Mouse (Mus musculus) heart, embryonic 12.5 days (tissue): ENCODE measurements around the gene Timm8a2. TPM values are rescaled to one million over a fixed set of nuclear protein-coding genes. Genes with fewer than 3 reads are reported as not detected.

Experiments used
- ATAC-seq: fragments of 200-750 bp; cut with Nextera tagmentation; 2 replicates; pipeline ENCODE4 v1.8.0; 2017; ENCODE audit warnings: moderate TSS enrichment, moderate library complexity; ENCODE audit not compliant: insufficient number of reproducible peaks, low FRiP score
- H3K27ac ChIP-seq: fragments of 300-500 bp; sonication (generic); 2 replicates; pipeline ENCODE4 v1.5.1; 2016; ENCODE audit warnings: mild to moderate bottlenecking, moderate library complexity; ENCODE audit not compliant: poor library complexity, severe bottlenecking
- H3K27me3 ChIP-seq: fragments of 300-500 bp; sonication (generic); replicated peaks from 2 replicates; pipeline ENCODE4 v1.6.1; 2016; ENCODE audit warnings: mild to moderate bottlenecking, moderate library complexity
- H3K36me3 ChIP-seq: fragments of 300-500 bp; sonication (generic); 2 replicates; pipeline ENCODE4 v1.6.1; 2016; ENCODE audit warnings: mild to moderate bottlenecking, moderate library complexity
- H3K4me1 ChIP-seq: fragments of 300-500 bp; sonication (generic); replicated peaks from 2 replicates; pipeline ENCODE4 v1.6.1; 2016; ENCODE audit warnings: mild to moderate bottlenecking
- H3K4me2 ChIP-seq: fragments of 300-500 bp; sonication (generic); 2 replicates; pipeline ENCODE4 v1.6.1; 2016; ENCODE audit warnings: mild to moderate bottlenecking, moderate library complexity
- H3K4me3 ChIP-seq: fragments of 300-500 bp; sonication (generic); 2 replicates; pipeline ENCODE4 v1.5.1; 2016; ENCODE audit warnings: mild to moderate bottlenecking
- H3K9ac ChIP-seq: fragments of 300-500 bp; sonication (generic); 2 replicates; pipeline ENCODE4 v1.6.1; 2016; ENCODE audit warnings: mild to moderate bottlenecking, moderate library complexity
- H3K9me3 ChIP-seq: fragments of 300-500 bp; sonication (generic); replicated peaks from 2 replicates; pipeline ENCODE4 v1.6.1; 2016; ENCODE audit warnings: mild to moderate bottlenecking, moderate library complexity
- WGBS: fragments of 180-500 bp; shearing (Covaris S2); methylation state at CpG from one replicate; pipeline ENCODE4 v1.1.7; 2016; 5-methylcytosine and 5-hydroxymethylcytosine counted together
- polyA plus RNA-seq: library from polyadenylated mRNA; unstranded; fragments of >200 nt; fragmentation: Nextera tagmentation; extraction: Ambion mirVana; gene quantifications from 2 replicates; pipeline ENCODE4 v1.2.1, GENCODE M21; 2016

Gene Timm8a2
- polyA plus RNA-seq, result not detected in 2 replicates

DNA sequence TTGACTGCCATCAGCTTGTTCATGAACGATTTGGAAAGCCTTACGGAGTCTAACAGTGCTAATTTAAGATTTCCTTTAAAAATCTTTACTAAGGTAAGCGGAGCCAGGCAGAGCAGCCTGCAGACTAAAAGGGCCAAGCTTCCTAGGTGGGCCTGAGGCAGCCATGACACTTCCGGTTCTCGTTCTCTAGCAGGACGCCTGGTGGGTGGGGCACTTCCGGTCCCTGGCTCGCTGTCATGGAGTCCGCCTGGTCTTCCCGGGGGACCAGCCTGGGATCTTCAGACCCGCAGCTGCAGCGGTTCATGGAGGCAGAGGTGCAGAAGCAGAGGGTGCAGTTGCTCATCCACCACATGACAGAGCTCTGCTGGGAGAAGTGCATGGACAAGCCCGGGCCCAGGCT is at the start of gene Timm8a2:
TSS of gene Timm8a2 (plus strand) at position 224 of the 400 bp plus-strand sequence.
- 88% methylated on average over 13 of the region's 13 CpGs for WGBS
- H3K4me2 ChIP-seq, result no peak within 1 kb of the TSS
- H3K4me1 ChIP-seq, result no peaks in the 10 kb centered on the region
- 0 out of 2 replicates have a peak, but pooled peaks cover 3% of the 10 kb centered on the region for H3K9me3 ChIP-seq
- H3K4me3 ChIP-seq, result no peak within 1 kb of the TSS
- no peaks in the 10 kb centered on the region for H3K27me3 ChIP-seq
- H3K36me3 ChIP-seq, result no peaks in the 10 kb centered on the region
- no peak within 1 kb of the TSS for H3K27ac ChIP-seq
- H3K9ac ChIP-seq, result no peak within 1 kb of the TSS
- no peak for ATAC-seq

DNA sequence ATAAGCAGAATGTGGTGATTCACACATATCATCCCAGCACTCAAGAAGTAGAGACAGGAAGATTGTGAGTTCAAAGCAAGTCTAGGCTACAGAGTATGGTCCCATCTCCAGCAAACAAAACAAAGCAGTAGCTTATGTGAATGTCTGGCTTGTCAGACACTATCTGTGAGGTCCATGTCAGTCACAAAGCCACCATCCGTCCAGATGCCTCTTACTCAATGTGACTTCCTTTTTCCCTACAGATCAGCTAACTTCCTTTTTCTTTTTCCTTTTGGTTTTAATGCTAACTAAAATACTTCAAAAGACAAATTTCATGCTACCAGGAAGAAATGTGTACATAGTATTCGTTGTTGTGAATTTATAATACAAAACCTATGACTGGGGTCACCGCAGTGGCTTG is 49.0 kb upstream of the Timm8a2 start:
- H3K27ac ChIP-seq, result no peak overlapping the region
- H3K27me3 ChIP-seq, result no peaks in the 10 kb centered on the region
- 66% methylated on average over 3 of the region's 3 CpGs for WGBS
- H3K4me1 ChIP-seq, result peaks cover 18% of the 10 kb centered on the region
- ATAC-seq, result no peak
- H3K36me3 ChIP-seq, result no peaks in the 10 kb centered on the region
- H3K9ac ChIP-seq, result no peak overlapping the region
- no peak overlapping the region for H3K4me3 ChIP-seq
- no peak overlapping the region for H3K4me2 ChIP-seq
- no peaks in the 10 kb centered on the region for H3K9me3 ChIP-seq

- no peak for ATAC-seq
- WGBS, result 74% methylated on average over 6 of the region's 6 CpGs
- H3K27ac ChIP-seq, result no peak overlapping the region
Observed at GRCm38 (mm10) chr14:121986028-121986427, 48.4 kb upstream of the Timm8a2 start.

GRCm38 (mm10) chr14:121987287-121987686 is 47.2 kb upstream of the Timm8a2 start:
- H3K4me2 ChIP-seq, result no peak overlapping the region
- H3K4me3 ChIP-seq, result no peak overlapping the region
- no peaks in the 10 kb centered on the region for H3K9me3 ChIP-seq
- H3K27me3 ChIP-seq, result no peaks in the 10 kb centered on the region
- no peak overlapping the region for H3K27ac ChIP-seq
- no peak overlapping the region for H3K9ac ChIP-seq
- 73% methylated on average over 1 of the region's 1 CpGs for WGBS
- H3K4me1 ChIP-seq, result peaks cover 20% of the 10 kb centered on the region
- ATAC-seq, result no peak
- H3K36me3 ChIP-seq, result no peaks in the 10 kb centered on the region

More at GRCm38 (mm10) chr14:121986028-121986427, 48.4 kb upstream of the Timm8a2 start:
- Histone ChIP-seq H3K9me3 (no peaks in the 10 kb centered on the region), H3K9ac (no peak overlapping the region), H3K4me1 (peaks cover 18% of the 10 kb centered on the region), H3K27me3 (no peaks in the 10 kb centered on the region), H3K36me3 (no peaks in the 10 kb centered on the region), H3K4me3 (no peak overlapping the region), H3K4me2 (no peak overlapping the region)

DNA sequence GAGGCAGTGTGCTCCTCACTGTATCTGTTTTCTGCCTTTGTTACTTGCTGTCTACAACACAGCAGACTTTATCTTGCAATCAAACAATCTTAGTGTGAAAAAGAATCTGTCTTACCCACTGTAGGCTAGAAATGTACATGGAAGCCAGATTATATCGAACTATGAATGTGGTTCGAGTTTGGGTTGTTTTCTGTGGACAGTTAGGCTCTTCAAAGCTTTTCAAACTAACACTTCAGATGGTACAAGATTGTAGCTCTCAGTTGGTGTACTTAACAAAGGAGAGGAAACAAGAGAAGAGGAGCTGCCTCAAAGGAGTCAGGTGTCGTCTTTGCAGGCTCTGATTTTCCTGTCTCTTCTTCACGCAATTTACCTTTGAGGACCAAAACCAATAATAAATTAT is 46.8 kb upstream of the Timm8a2 start:
- no peaks in the 10 kb centered on the region for H3K9me3 ChIP-seq
- H3K27me3 ChIP-seq, result no peaks in the 10 kb centered on the region
- H3K4me1 ChIP-seq, result peaks cover 18% of the 10 kb centered on the region
- ATAC-seq, result no peak
- no peak overlapping the region for H3K27ac ChIP-seq
- WGBS, result 78% methylated on average over 4 of the region's 4 CpGs
- no peak overlapping the region for H3K4me2 ChIP-seq
- H3K36me3 ChIP-seq, result no peaks in the 10 kb centered on the region
- no peak overlapping the region for H3K4me3 ChIP-seq
- H3K9ac ChIP-seq, result no peak overlapping the region

DNA sequence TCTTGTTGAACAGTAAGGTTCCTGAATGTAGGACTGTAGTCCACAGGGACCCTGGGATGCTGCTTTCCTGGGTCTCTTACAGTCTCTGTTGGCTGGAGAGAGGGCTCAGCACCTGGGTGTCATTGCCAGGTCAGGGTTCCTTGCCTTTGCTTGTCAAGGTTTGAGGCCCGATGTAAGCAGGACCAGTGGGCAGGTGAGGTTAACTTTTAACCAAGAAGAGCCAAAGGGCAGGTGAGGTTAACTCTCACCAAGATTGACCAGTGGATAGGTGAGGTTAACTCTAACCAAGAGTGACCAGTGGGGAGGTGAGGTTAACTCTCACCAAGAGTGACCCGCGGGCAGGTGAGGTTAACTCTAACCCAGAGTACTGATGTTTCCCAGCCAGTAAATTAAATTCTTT is 45.1 kb upstream of the Timm8a2 start:
- no peak overlapping the region for H3K9ac ChIP-seq
- H3K27ac ChIP-seq, result no peak overlapping the region
- no peaks in the 10 kb centered on the region for H3K27me3 ChIP-seq
- no peak overlapping the region for H3K4me3 ChIP-seq
- ATAC-seq, result no peak
- 0 out of 2 replicates have a peak, but pooled peaks cover 2% of the 10 kb centered on the region for H3K4me1 ChIP-seq
- H3K4me2 ChIP-seq, result no peak overlapping the region
- peaks cover 4% of the 10 kb centered on the region for H3K36me3 ChIP-seq
- H3K9me3 ChIP-seq, result no peaks in the 10 kb centered on the region
- WGBS, result 90% methylated on average over 3 of the region's 3 CpGs

DNA sequence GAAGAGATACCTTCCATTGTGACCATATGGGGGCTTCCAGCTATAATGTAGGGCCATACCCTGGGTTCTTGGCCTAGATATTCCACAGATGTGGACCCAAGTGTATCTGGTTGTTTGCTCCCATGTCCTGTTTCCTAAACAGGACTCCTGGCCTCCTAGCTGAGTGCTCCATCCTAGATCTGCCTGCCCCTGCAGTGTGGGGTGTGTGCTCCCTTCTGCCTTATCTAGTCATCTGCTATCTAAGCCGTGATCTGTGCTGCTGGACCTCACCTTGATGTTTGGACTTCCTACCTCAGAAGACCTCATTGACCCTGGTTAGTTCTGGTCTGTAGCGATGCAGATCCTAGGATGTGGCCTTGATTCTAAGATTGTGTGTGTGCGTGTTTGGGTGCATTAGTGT is 44.6 kb upstream of the Timm8a2 start:
- ATAC-seq, result no peak
- Histone ChIP-seq H3K27me3 (no peaks in the 10 kb centered on the region), H3K4me1 (0 out of 2 replicates have a peak, but pooled peaks cover 2% of the 10 kb centered on the region), H3K27ac (no peak overlapping the region), H3K9ac (no peak overlapping the region), H3K4me3 (no peak overlapping the region), H3K36me3 (peaks cover 8% of the 10 kb centered on the region), H3K9me3 (no peaks in the 10 kb centered on the region), H3K4me2 (no peak overlapping the region)
- WGBS, result 90% methylated on average over 3 of the region's 3 CpGs

DNA sequence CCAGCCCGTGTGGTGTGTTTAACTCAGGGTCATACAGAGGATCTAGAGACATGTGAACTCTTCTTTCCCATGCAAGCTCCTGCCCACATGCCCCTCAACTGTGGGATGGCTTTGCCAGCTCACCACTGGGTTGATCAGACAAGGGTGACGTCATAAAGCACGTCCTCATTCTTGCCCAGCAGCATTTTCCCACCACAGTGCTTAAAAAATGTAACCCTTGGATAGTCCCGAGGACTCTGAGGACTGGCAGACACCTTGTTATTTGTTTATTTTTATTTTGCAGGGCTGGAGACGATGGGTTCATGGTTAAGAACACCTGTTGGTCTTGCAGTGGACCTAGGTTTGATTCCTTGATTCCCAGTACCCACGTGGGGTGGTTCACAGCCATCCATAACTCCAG is 43.6 kb upstream of the Timm8a2 start:
- Histone ChIP-seq H3K9ac (no peak overlapping the region), H3K27me3 (no peaks in the 10 kb centered on the region), H3K4me1 (0 out of 2 replicates have a peak, but pooled peaks cover 2% of the 10 kb centered on the region), H3K4me2 (no peak overlapping the region), H3K9me3 (no peaks in the 10 kb centered on the region), H3K36me3 (peaks cover 15% of the 10 kb centered on the region), H3K27ac (no peak overlapping the region), H3K4me3 (no peak overlapping the region)
- WGBS, result 82% methylated on average over 6 of the region's 6 CpGs
- ATAC-seq, result no peak

DNA sequence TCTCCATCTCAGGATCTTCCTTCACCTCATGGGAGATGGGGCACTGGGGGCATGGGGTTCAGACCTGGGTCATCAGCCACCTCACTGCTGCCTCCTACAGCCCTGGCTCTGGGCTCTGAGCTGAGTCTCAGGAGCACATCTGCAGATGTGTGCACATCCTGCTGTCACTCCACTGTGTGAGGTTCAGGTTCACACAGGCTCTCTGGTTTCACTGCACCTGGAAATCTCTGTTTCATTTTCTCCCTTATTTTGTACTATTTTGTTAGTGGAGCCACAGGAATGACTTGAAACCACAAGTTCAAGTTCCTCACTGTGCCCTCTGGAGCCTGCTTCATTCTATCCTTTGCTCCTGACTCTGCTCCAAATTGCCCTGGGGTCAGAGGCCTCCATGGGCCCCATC is 42.6 kb upstream of the Timm8a2 start:
- Histone ChIP-seq H3K36me3 (peaks cover 21% of the 10 kb centered on the region), H3K4me2 (no peak overlapping the region), H3K4me3 (no peak overlapping the region), H3K9me3 (no peaks in the 10 kb centered on the region), H3K27ac (no peak overlapping the region), H3K27me3 (no peaks in the 10 kb centered on the region), H3K4me1 (peaks cover 9% of the 10 kb centered on the region), H3K9ac (no peak overlapping the region)
- no peak for ATAC-seq

GRCm38 (mm10) chr14:121992395-121993280 is 41.8 kb upstream of the Timm8a2 start:
- Histone ChIP-seq H3K9me3 (no peaks in the 10 kb centered on the region), H3K4me1 (peaks cover 11% of the 10 kb centered on the region), H3K4me3 (no peak overlapping the region), H3K36me3 (peaks cover 21% of the 10 kb centered on the region), H3K27me3 (no peaks in the 10 kb centered on the region), H3K4me2 (no peak overlapping the region), H3K27ac (no peak overlapping the region), H3K9ac (no peak overlapping the region)
- ATAC-seq, result no peak
- 80% methylated on average over 13 of the region's 13 CpGs for WGBS

DNA sequence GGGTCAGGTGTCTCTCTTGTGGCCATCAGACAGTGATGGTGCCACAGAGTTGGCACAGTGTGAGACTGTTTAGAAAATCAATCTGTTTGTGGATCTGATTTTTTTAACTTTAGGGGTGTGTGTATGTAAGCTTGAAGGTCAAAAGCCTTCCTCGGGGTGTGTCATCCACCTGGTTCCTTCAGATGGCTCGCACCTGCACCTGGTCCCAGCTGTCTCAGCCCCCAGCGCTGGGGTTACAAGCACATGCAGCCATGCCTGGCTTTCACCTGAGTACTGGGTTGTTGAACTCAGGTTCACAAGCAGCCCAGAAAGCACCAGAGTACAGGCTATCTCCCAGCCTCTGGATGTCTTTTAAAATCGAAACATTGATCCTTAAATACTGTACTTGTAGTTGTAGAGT is 40.9 kb upstream of the Timm8a2 start:
- Histone ChIP-seq H3K9me3 (no peaks in the 10 kb centered on the region), H3K9ac (no peak overlapping the region), H3K4me2 (no peak overlapping the region), H3K27ac (no peak overlapping the region), H3K4me3 (no peak overlapping the region), H3K4me1 (peaks cover 11% of the 10 kb centered on the region), H3K27me3 (no peaks in the 10 kb centered on the region), H3K36me3 (peaks cover 27% of the 10 kb centered on the region)
- ATAC-seq, result no peak
- 91% methylated on average over 4 of the region's 4 CpGs for WGBS
